Mouse (Mus musculus) heart, postnatal 0 days (tissue): ENCODE results near the gene Plekhb2. TPM values are rescaled to one million over a fixed set of nuclear protein-coding genes. Genes with fewer than 3 reads are reported as not detected.

Source experiments
- ATAC-seq: fragments of 200-750 bp; cut with Nextera tagmentation; 2 replicates; pipeline ENCODE4 v1.8.0; 2017; ENCODE audit warnings: low read depth, moderate number of reproducible peaks, moderate library complexity; ENCODE audit not compliant: insufficient read depth
- DNase-seq: peaks from one replicate; pipeline ENCODE4 v3.0.0-alpha.2; 2016; ENCODE audit warnings: low spot score
- H3K27ac ChIP-seq: fragments of 300-500 bp; sonication (generic); 2 replicates; pipeline ENCODE4 v1.5.1; 2014; ENCODE audit warnings: low read depth, mild to moderate bottlenecking
- H3K27me3 ChIP-seq: fragments of 300-500 bp; sonication (generic); 2 replicates; pipeline ENCODE4 v1.6.1; 2014; ENCODE audit warnings: low read length, mixed read lengths; ENCODE audit not compliant: control insufficient read depth, insufficient read depth
- H3K36me3 ChIP-seq: fragments of 300-500 bp; sonication (generic); replicated peaks from 2 replicates; pipeline ENCODE4 v1.6.1; 2014; ENCODE audit warnings: low read length, mixed read lengths; ENCODE audit not compliant: control insufficient read depth, insufficient read depth
- H3K4me1 ChIP-seq: fragments of 300-500 bp; sonication (generic); 2 replicates; pipeline ENCODE4 v1.6.1; 2014; ENCODE audit warnings: antibody characterized with exemption; ENCODE audit not compliant: control insufficient read depth, insufficient read depth
- H3K4me2 ChIP-seq: fragments of 300-500 bp; sonication (generic); 2 replicates; pipeline ENCODE4 v1.6.1; 2014; ENCODE audit warnings: low read depth, mild to moderate bottlenecking, low read length, moderate library complexity
- H3K4me3 ChIP-seq: fragments of 300-500 bp; sonication (generic); 2 replicates; pipeline ENCODE4 v1.5.1; 2014; ENCODE audit warnings: low read depth, low read length
- H3K9ac ChIP-seq: fragments of 300-500 bp; sonication (generic); replicated peaks from 2 replicates; pipeline ENCODE4 v1.6.1; 2014; ENCODE audit warnings: low read depth, low read length, mixed read lengths
- H3K9me3 ChIP-seq: fragments of 300-500 bp; sonication (generic); replicated peaks from 2 replicates; pipeline ENCODE4 v1.6.1; 2016; ENCODE audit warnings: low read length; ENCODE audit not compliant: control insufficient read depth
- CTCF ChIP-seq: IDR thresholded peaks from 2 replicates; pipeline ENCODE4 v1.5.1; 2016; ENCODE audit warnings: antibody characterized with exemption, control low read depth, low read depth
- EP300 ChIP-seq: IDR thresholded peaks from 2 replicates; pipeline ENCODE4 v1.6.1; 2016; ENCODE audit warnings: antibody characterized with exemption, low read depth
- WGBS: fragments of 180-500 bp; shearing (Covaris S2); extraction: QIAGEN DNeasy Blood & Tissue Kit; methylation state at CpG from one replicate; pipeline ENCODE4 v1.1.7; 2014; 5-methylcytosine and 5-hydroxymethylcytosine counted together
- polyA plus RNA-seq: library from polyadenylated mRNA; unstranded; fragments of >200 nt; fragmentation: Nextera tagmentation; extraction: Ambion mirVana; gene quantifications from 2 replicates; pipeline ENCODE4 v1.2.1, GENCODE M21; 2015
- total RNA-seq: library from RNA; depleted of rRNA; stranded (reverse); fragments of >200 nt; gene quantifications from 2 replicates; pipeline ENCODE4 v1.2.3, GENCODE M21; 2014; ENCODE audit warnings: low replicate concordance

Plekhb2 gene
- total and polyA plus RNA-seq, 2 experiments from 2014 or later = 67.2 to 79.3 TPM

GRCm38 (mm10) chr1:34808445-34808844, 41.3 kb upstream of the Plekhb2 start:
- ATAC-seq (no peak), DNase-seq (no peak)
- 81% methylated on average over 8 of the region's 8 CpGs for WGBS
- H3K27me3 ChIP-seq = 0 out of 2 replicates have a peak, but pooled peaks cover 3% of the 10 kb centered on the region
- peaks cover 23% of the 10 kb centered on the region for H3K36me3 ChIP-seq
- no peak overlapping the region for H3K9ac ChIP-seq
- H3K4me1 ChIP-seq = no peaks in the 10 kb centered on the region
- no peak for TF ChIP-seq EP300
- no peak for TF ChIP-seq CTCF
- H3K4me2 ChIP-seq = no peak overlapping the region
- no peak overlapping the region for H3K4me3 ChIP-seq
- no peaks in the 10 kb centered on the region for H3K9me3 ChIP-seq
- H3K27ac ChIP-seq = no peak overlapping the region

DNA sequence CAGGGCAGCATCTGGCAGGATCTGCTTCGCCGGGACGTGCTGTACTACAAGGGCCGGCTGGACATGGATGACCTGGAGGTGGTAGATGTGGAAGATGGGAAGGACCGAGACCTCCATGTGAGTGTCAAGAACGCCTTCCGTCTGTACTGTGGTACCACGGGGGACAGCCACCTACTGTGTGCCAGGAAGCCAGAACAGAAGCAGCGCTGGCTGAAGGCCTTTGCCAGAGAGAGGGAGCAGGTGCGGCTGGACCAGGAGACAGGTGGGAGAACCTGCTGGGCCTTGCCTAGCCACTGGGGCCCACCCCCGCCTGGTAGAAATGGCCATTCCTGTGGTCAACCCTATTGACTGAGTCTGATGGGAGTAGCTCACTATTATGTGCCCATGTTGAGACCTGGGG, 39.5 kb upstream of the Plekhb2 start:
- Histone ChIP-seq H3K27ac (no peak overlapping the region), H3K4me3 (no peak overlapping the region), H3K9ac (no peak overlapping the region), H3K9me3 (no peaks in the 10 kb centered on the region), H3K4me2 (no peak overlapping the region), H3K36me3 (peaks cover 42% of the 10 kb centered on the region), H3K4me1 (no peaks in the 10 kb centered on the region), H3K27me3 (0 out of 2 replicates have a peak, but pooled peaks cover 3% of the 10 kb centered on the region)
- 86% methylated on average over 11 of the region's 11 CpGs for WGBS
- ATAC-seq (no peak), DNase-seq (no peak)
- TF ChIP-seq EP300 (no peak), CTCF (no peak)

DNA sequence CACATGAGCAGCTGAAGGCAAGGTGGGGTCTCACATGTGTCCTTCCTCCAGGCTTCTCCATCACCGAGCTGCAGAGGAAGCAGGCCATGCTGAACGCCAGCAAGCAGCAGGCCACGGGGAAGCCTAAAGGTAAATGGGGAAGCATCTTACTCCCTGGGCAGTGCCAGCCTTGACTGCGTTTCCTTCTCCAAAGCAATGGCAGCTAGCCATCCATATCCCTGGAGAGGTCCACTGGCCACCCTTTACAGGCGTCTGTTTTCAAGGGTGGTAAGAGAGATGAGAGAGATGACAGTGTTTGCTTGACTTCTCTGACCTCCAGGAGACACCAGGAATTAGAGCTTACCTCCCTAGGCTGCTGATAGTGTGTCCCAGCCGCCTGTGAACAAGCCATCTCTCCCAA, 38.7 kb upstream of the Plekhb2 start:
- DNase-seq = no peak
- no peak overlapping the region for H3K27ac ChIP-seq
- no peak overlapping the region for H3K9ac ChIP-seq
- no peaks in the 10 kb centered on the region for H3K4me1 ChIP-seq
- 0 out of 2 replicates have a peak, but pooled peaks cover 2% of the 10 kb centered on the region for H3K27me3 ChIP-seq
- no peak overlapping the region for H3K4me2 ChIP-seq
- TF ChIP-seq CTCF (no peak), EP300 (no peak)
- WGBS = 57% methylated on average over 6 of the region's 6 CpGs
- H3K36me3 ChIP-seq = peaks cover 48% of the 10 kb centered on the region
- no peak overlapping the region for H3K4me3 ChIP-seq
- no peaks in the 10 kb centered on the region for H3K9me3 ChIP-seq
- ATAC-seq = peak; percentile 31; the same call in 1 of the 2 replicates

DNA sequence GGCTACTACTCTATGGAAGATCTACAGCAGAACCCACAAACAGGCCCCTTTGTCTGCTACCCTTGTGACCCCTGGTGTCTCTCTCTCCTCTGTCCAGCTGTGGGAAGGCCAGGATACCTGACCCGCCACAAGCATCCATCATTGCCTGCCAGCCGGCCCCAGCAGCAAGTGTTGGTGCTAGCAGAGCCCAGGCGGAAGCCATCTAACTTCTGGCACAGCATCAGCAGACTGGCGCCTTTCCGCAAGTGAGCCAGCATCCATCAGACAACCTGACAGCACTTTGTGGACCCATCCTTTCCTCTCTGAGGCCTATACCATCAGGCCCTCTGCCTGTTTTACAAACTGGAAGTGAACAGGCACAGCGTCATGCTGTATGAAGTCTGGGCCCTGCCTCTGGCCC, 38.2 kb upstream of the Plekhb2 start:
- Histone ChIP-seq H3K9ac (no peak overlapping the region), H3K4me3 (no peak overlapping the region), H3K36me3 (peaks cover 54% of the 10 kb centered on the region), H3K4me1 (no peaks in the 10 kb centered on the region), H3K27ac (no peak overlapping the region), H3K27me3 (no peaks in the 10 kb centered on the region), H3K9me3 (no peaks in the 10 kb centered on the region), H3K4me2 (no peak overlapping the region)
- 78% methylated on average over 6 of the region's 6 CpGs for WGBS
- DNase-seq = no peak
- ATAC-seq = peak; percentile 4; the same call in 1 of the 2 replicates
- TF ChIP-seq EP300 (no peak), CTCF (no peak)

DNA sequence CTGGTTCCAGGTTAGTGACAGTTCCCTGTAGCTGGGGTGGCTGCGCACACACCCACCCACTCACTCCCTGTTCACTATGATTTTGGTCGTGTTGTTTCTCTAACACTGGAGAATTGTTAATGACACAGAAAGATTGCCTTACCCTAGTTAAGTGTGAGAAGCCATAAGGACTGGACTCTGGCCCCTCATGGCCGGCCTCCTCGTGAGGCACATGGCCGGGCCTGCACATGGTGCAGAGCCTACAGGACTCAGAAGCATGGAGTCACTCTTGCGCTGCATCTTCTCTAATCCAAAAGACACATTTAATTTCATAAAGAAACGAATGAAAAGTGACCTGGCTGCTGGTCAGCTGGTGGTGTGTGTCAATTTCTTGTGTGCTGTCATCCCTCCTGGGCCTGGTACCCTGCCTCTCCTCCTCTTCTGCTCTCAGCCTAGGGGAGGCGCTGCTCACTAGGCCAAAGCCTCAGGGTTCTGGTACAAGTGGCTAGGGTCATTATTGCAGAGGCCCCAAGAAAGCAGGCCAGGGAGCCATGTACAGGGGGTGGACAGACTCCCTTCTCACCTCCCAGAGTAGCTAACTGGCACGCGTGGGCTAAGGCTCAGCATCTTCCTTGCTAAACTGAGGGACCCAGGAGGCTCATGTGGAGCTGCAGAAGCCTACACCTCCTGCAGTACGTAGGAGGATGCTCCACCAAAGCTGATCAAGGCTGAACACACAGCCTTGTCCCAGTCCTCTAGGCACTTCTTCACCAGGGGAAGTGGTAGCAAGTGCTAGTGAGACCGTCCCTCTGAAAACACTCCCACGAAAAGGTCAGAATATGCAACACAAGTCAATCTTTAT, 37.1 kb upstream of the Plekhb2 start:
- Histone ChIP-seq H3K9me3 (no peaks in the 10 kb centered on the region), H3K4me1 (no peaks in the 10 kb centered on the region), H3K27ac (no peak overlapping the region), H3K27me3 (no peaks in the 10 kb centered on the region), H3K36me3 (peaks cover 64% of the 10 kb centered on the region), H3K4me2 (no peak overlapping the region), H3K9ac (no peak overlapping the region), H3K4me3 (no peak overlapping the region)
- DNase-seq = no peak
- peak; percentile 19; the same call in 1 of the 2 replicates for TF ChIP-seq CTCF
- TF ChIP-seq EP300 = no peak
- ATAC-seq = no peak
- WGBS = 92% methylated on average over 13 of the region's 13 CpGs
